Mouse (Mus musculus) gastrocnemius, adult 8-10 months (tissue): ENCODE measurements around the gene Phactr1. TPM values are rescaled to one million over a fixed set of nuclear protein-coding genes. Genes with fewer than 3 reads are reported as not detected.

Experiments
- DNase-seq, 2 experiments: peaks; one replicate each; pipeline ENCODE4 v3.0.0; 2022; ENCODE audit warnings: low spot score in 2 of 2
- total RNA-seq, 4 experiments: library from RNA; stranded (reverse); gene quantifications; 2 replicates each; pipeline ENCODE4 v1.2.4; 2022

Phactr1 gene
- total RNA-seq, 4 experiments from 2014 or later = 0.51 to 3.1 (median 1.7) TPM

- no peak for DNase-seq
Observed at GRCm38 (mm10) chr13:43113141-43113540, 432.7 kb downstream of the Phactr1 start.

- DNase-seq = peak; percentile 8 to 9
Observed at GRCm38 (mm10) chr13:43122306-43123070, 442.1 kb downstream of the Phactr1 start.

GRCm38 (mm10) chr13:43123895-43124682, 443.7 kb downstream of the Phactr1 start:
- DNase-seq = no peak

GRCm38 (mm10) chr13:43124683-43125074, 444.3 kb downstream of the Phactr1 start:
- no peak for DNase-seq

- no peak for DNase-seq
Observed at GRCm38 (mm10) chr13:43130161-43130560, 449.7 kb downstream of the Phactr1 start.

- DNase-seq = peak in 1 of 2 experiments; percentile 9
Observed at GRCm38 (mm10) chr13:43131741-43132191, 451.3 kb downstream of the Phactr1 start.

- DNase-seq = no peak
Observed at GRCm38 (mm10) chr13:43132859-43133258, 452.4 kb downstream of the Phactr1 start.

GRCm38 (mm10) chr13:43133400-43133799, 453.0 kb downstream of the Phactr1 start:
- DNase-seq = no peak

GRCm38 (mm10) chr13:43134468-43134867, 454.0 kb downstream of the Phactr1 start:
- DNase-seq = no peak

GRCm38 (mm10) chr13:43144720-43145418, 464.4 kb downstream of the Phactr1 start:
- no peak for DNase-seq

GRCm38 (mm10) chr13:43146515-43147258, 466.3 kb downstream of the Phactr1 start:
- DNase-seq = no peak

- DNase-seq = no peak
Observed at GRCm38 (mm10) chr13:43148692-43149091, 468.3 kb downstream of the Phactr1 start.

GRCm38 (mm10) chr13:43149661-43150060, 469.2 kb downstream of the Phactr1 start:
- no peak for DNase-seq

GRCm38 (mm10) chr13:43152005-43152520, 471.6 kb downstream of the Phactr1 start:
- DNase-seq = no peak

- no peak for DNase-seq
Observed at GRCm38 (mm10) chr13:43157370-43157769, 476.9 kb downstream of the Phactr1 start.

GRCm38 (mm10) chr13:43158281-43158680, 477.9 kb downstream of the Phactr1 start:
- no peak for DNase-seq

GRCm38 (mm10) chr13:43159429-43159828, 479.0 kb downstream of the Phactr1 start:
- no peak for DNase-seq

- no peak for DNase-seq
Observed at GRCm38 (mm10) chr13:43167721-43168120, 487.3 kb downstream of the Phactr1 start.

- DNase-seq = peak; percentile 91 to 95
Observed at GRCm38 (mm10) chr13:43171020-43171710, 490.7 kb downstream of the Phactr1 start, which contains the start of gene Tbc1d7. Tbc1d7 (minus strand) TSS chr13:43171501.
